Mouse (Mus musculus) CH12.LX (cell line): ENCODE data around the gene Proser2. TPM values are rescaled to one million over a fixed set of nuclear protein-coding genes. Genes with fewer than 3 reads are reported as not detected.
A peak's percentile ranks its signal among the peaks of the same experiment; 100 is the strongest.

Source experiments
- DNase-seq: peaks from one replicate; pipeline ENCODE4 v3.0.0-alpha.2; 2013; ENCODE audit errors: extremely low read depth
- H3K27ac ChIP-seq: 2 replicates; pipeline ENCODE4 v1.5.1; 2012; ENCODE audit warnings: low read depth, mild to moderate bottlenecking, control low read depth, moderate library complexity; ENCODE audit not compliant: insufficient read depth
- H3K27me3 ChIP-seq: replicated peaks from 2 replicates; pipeline ENCODE3; 2012; ENCODE audit warnings: inconsistent platforms
- H3K36me3 ChIP-seq, 2 experiments: replicated peaks in 1 of 2; 2 replicates each; pipeline versions ENCODE3 to v1.6.1; 2012; ENCODE audit warnings: inconsistent platforms in 1 of 2, low read length in 1 of 2, mild to moderate bottlenecking in 1 of 2, mixed read lengths in 1 of 2, moderate library complexity in 1 of 2; ENCODE audit not compliant: control insufficient read depth in 1 of 2, insufficient read depth in 1 of 2
- H3K4me1 ChIP-seq, 2 experiments: 2 replicates each; pipeline ENCODE4 v1.6.1; 2012; ENCODE audit warnings: inconsistent platforms in 1 of 2, moderate library complexity in 1 of 2; ENCODE audit not compliant: insufficient read depth in 2 of 2, control insufficient read depth in 1 of 2
- H3K4me2 ChIP-seq: 2 replicates; pipeline ENCODE4 v1.6.1; 2012; ENCODE audit warnings: low read depth, mild to moderate bottlenecking, control low read depth; ENCODE audit not compliant: poor library complexity, insufficient read depth, severe bottlenecking
- H3K4me3 ChIP-seq, 3 experiments: fragments of 150-350 bp in 1 of 3; sonication (generic) in 1 of 3; replicated peaks in 1 of 3; 2 replicates each; pipeline versions ENCODE3 to v1.5.1; 2011 to 2012; ENCODE audit warnings: low read depth in 2 of 3, low read length in 2 of 3, mild to moderate bottlenecking in 2 of 3, moderate library complexity in 2 of 3, control low read depth in 1 of 3, improper control_type of control experiment in 1 of 3, inconsistent platforms in 1 of 3, mixed read lengths in 1 of 3; ENCODE audit not compliant: poor library complexity in 1 of 3
- H3K79me2 ChIP-seq: replicated peaks from 2 replicates; pipeline ENCODE4 v1.6.1; 2012; ENCODE audit warnings: mild to moderate bottlenecking, moderate library complexity; ENCODE audit not compliant: control insufficient read depth, poor library complexity, insufficient read depth, severe bottlenecking; ENCODE audit errors: extremely low read depth
- H3K9ac ChIP-seq: 2 replicates; pipeline ENCODE4 v1.6.1; 2012; ENCODE audit warnings: low read depth, mild to moderate bottlenecking, control low read depth, moderate library complexity; ENCODE audit not compliant: insufficient read depth
- H3K9me3 ChIP-seq: replicated peaks from 2 replicates; pipeline ENCODE3; 2012; ENCODE audit warnings: low read length, inconsistent platforms, mixed read lengths
- CHD1 ChIP-seq: IDR thresholded peaks from 2 replicates; pipeline ENCODE4 v1.6.1; 2012; ENCODE audit warnings: low read depth, low read length, improper control_type of control experiment, inconsistent platforms
- CHD2 ChIP-seq: IDR thresholded peaks from 2 replicates; pipeline ENCODE4 v1.6.1; 2011; ENCODE audit warnings: low read length, improper control_type of control experiment
- ETS1 ChIP-seq: conservative IDR thresholded peaks from 2 replicates; pipeline ENCODE4 v1.6.1; 2012; ENCODE audit warnings: low read depth, mild to moderate bottlenecking, inconsistent platforms, low read length, improper control_type of control experiment, moderate library complexity
- IRF4 ChIP-seq: IDR thresholded peaks from 2 replicates; pipeline ENCODE4 v1.6.1; 2014; ENCODE audit warnings: low read depth, mild to moderate bottlenecking, inconsistent platforms, low read length, improper control_type of control experiment
- MAFK ChIP-seq: IDR thresholded peaks from 2 replicates; pipeline ENCODE4 v1.6.1; 2011; ENCODE audit warnings: low read length, improper control_type of control experiment; ENCODE audit not compliant: insufficient replicate concordance
- MXI1 ChIP-seq: IDR thresholded peaks from 2 replicates; pipeline ENCODE4 v1.6.1; 2011; ENCODE audit warnings: mild to moderate bottlenecking, low read depth, low read length, improper control_type of control experiment
- MYC ChIP-seq: IDR thresholded peaks from 2 replicates; pipeline ENCODE4 v1.6.1; 2011; ENCODE audit warnings: low read depth, mild to moderate bottlenecking, improper control_type of control experiment, low read length
- NELFE ChIP-seq: IDR thresholded peaks from 2 replicates; pipeline ENCODE4 v1.6.1; 2011; ENCODE audit warnings: low read depth, low read length, improper control_type of control experiment
- POLR2A ChIP-seq: IDR thresholded peaks from 2 replicates; pipeline ENCODE4 v1.6.1; 2011; ENCODE audit warnings: low read depth, mild to moderate bottlenecking, improper control_type of control experiment, low read length
- RCOR1 ChIP-seq: conservative IDR thresholded peaks from 2 replicates; pipeline ENCODE4 v1.6.1; 2012; ENCODE audit warnings: low read depth, mild to moderate bottlenecking, inconsistent platforms, low read length, improper control_type of control experiment
- SIN3A ChIP-seq: IDR thresholded peaks from 2 replicates; pipeline ENCODE4 v1.6.1; 2012; ENCODE audit warnings: low read length, improper control_type of control experiment, inconsistent platforms
- SMC3 ChIP-seq: IDR thresholded peaks from 2 replicates; pipeline ENCODE4 v1.6.1; 2011; ENCODE audit warnings: low read depth, low read length, improper control_type of control experiment
- TBP ChIP-seq: conservative IDR thresholded peaks from 2 replicates; pipeline ENCODE4 v1.6.1; 2011; ENCODE audit warnings: low read depth, low read length, improper control_type of control experiment
- TCF12 ChIP-seq: IDR thresholded peaks from 2 replicates; pipeline ENCODE4 v1.6.1; 2014; ENCODE audit warnings: low read depth, mild to moderate bottlenecking, inconsistent platforms, low read length, improper control_type of control experiment
- UBTF ChIP-seq: IDR thresholded peaks from 2 replicates; pipeline ENCODE4 v1.6.1; 2012; ENCODE audit warnings: low read depth, mild to moderate bottlenecking, inconsistent platforms, low read length, improper control_type of control experiment, moderate library complexity
- USF2 ChIP-seq: conservative IDR thresholded peaks from 2 replicates; pipeline ENCODE4 v1.6.1; 2011; ENCODE audit warnings: low read depth, low read length, improper control_type of control experiment
- ZC3H11A ChIP-seq: IDR thresholded peaks from 2 replicates; pipeline ENCODE4 v1.6.1; 2012; ENCODE audit warnings: low read depth, mild to moderate bottlenecking, inconsistent platforms, low read length, improper control_type of control experiment
- dilution Hi-C: fragments of 300-500 bp; cut with MboI; formaldehyde crosslinking; loops from 2 replicates; pipeline ENCODE4 v1.14.3; 2020; ENCODE audit warnings: low sequenced_read_pairs; ENCODE audit not compliant: extremely low pct_unique_long_range_greater_than_20kb, extremely low pct_ligation_motif_present
- in situ Hi-C: fragments of 300-500 bp; cut with MboI; formaldehyde crosslinking; loops from 3 replicates; pipeline ENCODE4 v1.14.3; 2019; ENCODE audit warnings: low sequenced_read_pairs, low pct_ligation_motif_present, low pct_unique_long_range_greater_than_20kb, mixed read lengths
- polyA plus RNA-seq: library from polyadenylated mRNA; unstranded; fragments of >175 nt; gene quantifications from 2 replicates; pipeline ENCODE4 v1.2.1, GENCODE M21; 2012; ENCODE audit warnings: low read depth; ENCODE audit not compliant: insufficient read length
- total RNA-seq, 2 experiments: library from RNA; depleted of rRNA; stranded (reverse); fragments of 300-350 nt in 1 of 2; fragments of >200 nt in 1 of 2; gene quantifications; 2 replicates each; pipeline ENCODE4 v1.2.3; 2012 to 2014

Gene Proser2
- total and polyA plus RNA-seq, 3 experiments = 0.29 to 2.1 TPM; not detected in 1

GRCm38 (mm10) chr2:6178901-6179748 is 49.1 kb upstream of the Proser2 start:
- TF ChIP-seq IRF4 (no peak), MAFK (no peak), MYC (no peak), USF2 (no peak), SIN3A (no peak)
- in situ Hi-C loops (no loop called here), dilution Hi-C loops (no loop called here)
- no peak overlapping the region for H3K27ac ChIP-seq
- no peak overlapping the region for H3K9ac ChIP-seq
- DNase-seq = no peak
- H3K4me2 ChIP-seq = no peak overlapping the region
- H3K27me3 ChIP-seq = no peaks in the 10 kb centered on the region
- no peaks in the 10 kb centered on the region for H3K9me3 ChIP-seq
- H3K4me1 ChIP-seq = peaks cover 4 to 15% of the 10 kb centered on the region in 2 experiments; a peak in 3 of 4 replicates
- H3K36me3 ChIP-seq = no peaks in the 10 kb centered on the region
- no peak overlapping the region for H3K4me3 ChIP-seq
- no peaks in the 10 kb centered on the region for H3K79me2 ChIP-seq

GRCm38 (mm10) chr2:6173013-6173412 is 43.0 kb upstream of the Proser2 start:
- Histone ChIP-seq H3K27me3 (no peaks in the 10 kb centered on the region), H3K4me1 (peaks cover 3 to 31% of the 10 kb centered on the region in 2 experiments; a peak in 3 of 4 replicates), H3K27ac (no peak overlapping the region), H3K36me3 (no peaks in the 10 kb centered on the region), H3K9me3 (peaks cover 7% of the 10 kb centered on the region), H3K79me2 (no peaks in the 10 kb centered on the region), H3K4me3 (no peak overlapping the region), H3K4me2 (no peak overlapping the region), H3K9ac (no peak overlapping the region)
- no peak for TF ChIP-seq UBTF
- no peak for TF ChIP-seq TBP
- peak; percentile 33 for TF ChIP-seq ETS1
- TF ChIP-seq CHD2 = no peak
- TF ChIP-seq CHD1 = no peak
- no peak for TF ChIP-seq MXI1
- TF ChIP-seq POLR2A = no peak
- dilution Hi-C loops = no loop called here
- no peak for DNase-seq
- in situ Hi-C loops = loop anchor here (25.0 kb wide), 1 partner anchor 1086 kb away; no protein-coding TSS in a partner anchor

- Histone ChIP-seq H3K4me3 (no peak overlapping the region), H3K36me3 (no peaks in the 10 kb centered on the region), H3K4me2 (no peak overlapping the region; the same call in 1 of the 2 replicates), H3K27me3 (no peaks in the 10 kb centered on the region), H3K4me1 (peaks cover 5 to 43% of the 10 kb centered on the region in 2 experiments; a peak in 3 of 4 replicates), H3K9ac (no peak overlapping the region), H3K27ac (no peak overlapping the region), H3K79me2 (no peaks in the 10 kb centered on the region), H3K9me3 (peaks cover 7% of the 10 kb centered on the region)
- TF ChIP-seq ZC3H11A (no peak), TCF12 (no peak), RCOR1 (no peak), NELFE (no peak), CHD1 (no peak), SMC3 (no peak)
- dilution Hi-C loops = no loop called here
- DNase-seq = peak; percentile 23
- in situ Hi-C loops = loop anchor here (10.0 to 25.0 kb wide), 2 partner anchors 174 to 1081 kb away; no protein-coding TSS in a partner anchor
These were observed 38.5 kb upstream of the Proser2 start for GRCm38 (mm10) chr2:6168560-6168959.
